In genomic region chr3:137896386-137896785, GRCm38 (mm10) we compare ENCODE assay signal across 22 mouse cellular contexts.
"Had no signal": no experiment of that assay in that cellular context is flagged by ENCODE, and none has a peak within 500 bp of the region (broad histone marks: within the 10 kb centered on the region; RNA-seq: fewer than 3 reads in every experiment).

No protein-coding gene starts in this region.

- H3K4me2 ChIP-seq: limb, embryonic 12.5 days; limb, embryonic 15.5 days; liver, embryonic 11.5 days; lung, embryonic 15.5 days; midbrain, embryonic 12.5 days; midbrain, embryonic 15.5 days; stomach, embryonic 15.5 days had no signal

- H3K9me3 ChIP-seq: limb, embryonic 15.5 days; lung, embryonic 15.5 days; midbrain, embryonic 12.5 days; midbrain, embryonic 15.5 days; stomach, embryonic 15.5 days had no signal

- ATAC-seq: intestine, postnatal 0 days; midbrain, embryonic 15.5 days had no signal

- DNase-seq: kidney, adult 2 months; kidney, postnatal 10 days; kidney, postnatal 4 days; layer of hippocampus, postnatal 36 days; left cerebral cortex, postnatal 4 days; lung, adult 18-20 months; lung, postnatal 10 days; lung, postnatal 36 days; retina, postnatal 1 day; right cerebral cortex, postnatal 25 days; spleen, adult 18-20 months; thymus, postnatal 25 days had no signal

- H3K9ac ChIP-seq: limb, embryonic 12.5 days; limb, embryonic 15.5 days; liver, embryonic 14.5 days; lung, embryonic 15.5 days; midbrain, embryonic 12.5 days; midbrain, embryonic 15.5 days; stomach, embryonic 15.5 days had no signal

- H3K27ac ChIP-seq: left cerebral cortex, adult 2 months; limb, embryonic 12.5 days; limb, embryonic 15.5 days; liver, embryonic 14.5 days; lung, embryonic 15.5 days; midbrain, embryonic 12.5 days; midbrain, embryonic 15.5 days; stomach, embryonic 15.5 days had no signal

- H3K4me1 ChIP-seq: limb, embryonic 12.5 days; limb, embryonic 15.5 days; lung, embryonic 15.5 days; midbrain, embryonic 12.5 days; midbrain, embryonic 15.5 days; stomach, embryonic 15.5 days had no signal

- H3K27me3 ChIP-seq: limb, embryonic 12.5 days; limb, embryonic 15.5 days; lung, embryonic 15.5 days; midbrain, embryonic 12.5 days; midbrain, embryonic 15.5 days; stomach, embryonic 15.5 days had no signal

- H3K4me3 ChIP-seq: left cerebral cortex, adult 2 months; limb, embryonic 12.5 days; limb, embryonic 15.5 days; lung, embryonic 15.5 days; midbrain, embryonic 12.5 days; midbrain, embryonic 15.5 days; stomach, embryonic 15.5 days had no signal
